Mouse (Mus musculus) kidney, adult 2 months (tissue): ENCODE data around the gene Spop.

Source experiments
- CTCF ChIP-seq: fragments of 200-500 bp; conservative IDR thresholded peaks from 2 replicates; pipeline ENCODE4 v1.5.1; 2011; ENCODE audit warnings: low read depth, mild to moderate bottlenecking, control low read depth, low read length, moderate library complexity, mixed read lengths; ENCODE audit not compliant: insufficient read depth, insufficient read length
- POLR2A ChIP-seq: fragments of 200-500 bp; IDR thresholded peaks from one replicate; pipeline ENCODE4 v1.6.1; 2011; ENCODE audit warnings: low read depth, low read length, control low read depth

- TF ChIP-seq CTCF (no peak), POLR2A (no peak)
Observed at GRCm38 (mm10) chr11:95508211-95508926, 94.5 kb downstream of the Spop start.
